In genomic region chr17:28036813-28037756, GRCm38 (mm10) we compare ENCODE assay signal across 9 mouse cellular contexts. TPM values are rescaled to one million over a fixed set of nuclear protein-coding genes. Genes with fewer than 3 reads are reported as not detected.
A peak's percentile ranks its signal among the peaks of the same experiment; 100 is the strongest.
DNase-seq lines count a peak whose midpoint lies in the region; ATAC-seq lines count a peak whose summit lies in the region.
"Had no signal": no experiment of that assay in that cellular context is flagged by ENCODE, and none has a peak within 500 bp of the region (broad histone marks: within the 10 kb centered on the region; RNA-seq: fewer than 3 reads in every experiment).

No protein-coding gene starts in this region.

- H3K27me3 ChIP-seq in heart, embryonic 13.5 days (replicated peaks): no peaks in the 10 kb centered on the region
- H3K27me3 ChIP-seq in embryonic facial prominence, embryonic 11.5 days (ENCODE audit: control insufficient read depth, insufficient read depth, low read length): no peaks in the 10 kb centered on the region
- no peaks in the 10 kb centered on the region for H3K27me3 ChIP-seq in hindbrain, embryonic 12.5 days
- H3K27me3 ChIP-seq in midbrain, embryonic 13.5 days: no peaks in the 10 kb centered on the region

- no peak for ATAC-seq in heart, embryonic 13.5 days (ENCODE audit: extremely low read depth, insufficient number of reproducible peaks, low FRiP score, low TSS enrichment)
- no peak; the same call in 1 of the 2 replicates for ATAC-seq in embryonic facial prominence, embryonic 11.5 days (replicated peaks; ENCODE audit: insufficient number of reproducible peaks, low FRiP score, low TSS enrichment, low read depth)
- peak; percentile 54 for ATAC-seq in hindbrain, embryonic 12.5 days (ENCODE audit: low FRiP score)
- ATAC-seq in midbrain, embryonic 13.5 days: peak; percentile 46

- no peak overlapping the region for H3K4me2 ChIP-seq in heart, embryonic 13.5 days
- no peak overlapping the region for H3K4me2 ChIP-seq in embryonic facial prominence, embryonic 11.5 days (ENCODE audit: low read depth, low read length)
- H3K4me2 ChIP-seq in hindbrain, embryonic 12.5 days (replicated peaks): 0 out of 2 replicates have a peak overlapping the region, but pooled peaks have one; percentile 3
- H3K4me2 ChIP-seq in midbrain, embryonic 13.5 days (replicated peaks): no peak overlapping the region

- H3K36me3 ChIP-seq in heart, embryonic 13.5 days: peaks cover 24% of the 10 kb centered on the region
- H3K36me3 ChIP-seq in embryonic facial prominence, embryonic 11.5 days (replicated peaks; ENCODE audit: control insufficient read depth, insufficient read depth, low read depth, low read length): no peaks in the 10 kb centered on the region
- H3K36me3 ChIP-seq in hindbrain, embryonic 12.5 days: peaks cover 18% of the 10 kb centered on the region; the same call in 1 of the 2 replicates
- peaks cover 7% of the 10 kb centered on the region; the same call in 1 of the 2 replicates for H3K36me3 ChIP-seq in midbrain, embryonic 13.5 days

- H3K27ac ChIP-seq in heart, embryonic 13.5 days (replicated peaks): no peak overlapping the region
- no peak overlapping the region for H3K27ac ChIP-seq in embryonic facial prominence, embryonic 11.5 days (replicated peaks; ENCODE audit: low read depth, low read length)
- peak overlapping the region; percentile 86 for H3K27ac ChIP-seq in hindbrain, embryonic 12.5 days
- peak overlapping the region; percentile 79 for H3K27ac ChIP-seq in midbrain, embryonic 13.5 days

- 70% methylated on average over 14 of the region's 14 CpGs for WGBS in heart, embryonic 13.5 days
- 56% methylated on average over 14 of the region's 14 CpGs for WGBS in embryonic facial prominence, embryonic 11.5 days
- WGBS in hindbrain, embryonic 12.5 days: 59% methylated on average over 14 of the region's 14 CpGs
- 52% methylated on average over 14 of the region's 14 CpGs for WGBS in midbrain, embryonic 13.5 days

- peaks cover 81% of the 10 kb centered on the region for H3K4me1 ChIP-seq in heart, embryonic 13.5 days
- peaks cover 6% of the 10 kb centered on the region for H3K4me1 ChIP-seq in embryonic facial prominence, embryonic 11.5 days (ENCODE audit: control insufficient read depth, insufficient read depth, low read length)
- peaks cover 65% of the 10 kb centered on the region for H3K4me1 ChIP-seq in hindbrain, embryonic 12.5 days
- peaks cover 58% of the 10 kb centered on the region for H3K4me1 ChIP-seq in midbrain, embryonic 13.5 days (replicated peaks)

- H3K9ac ChIP-seq in heart, embryonic 13.5 days: 0 out of 2 replicates have a peak overlapping the region, but pooled peaks have one; percentile 37
- 0 out of 2 replicates have a peak overlapping the region, but pooled peaks have one; percentile 5 for H3K9ac ChIP-seq in embryonic facial prominence, embryonic 11.5 days (replicated peaks; ENCODE audit: low read length)
- no peak overlapping the region for H3K9ac ChIP-seq in hindbrain, embryonic 12.5 days
- H3K9ac ChIP-seq in midbrain, embryonic 13.5 days (replicated peaks): peak overlapping the region; percentile 47

- no peak for DNase-seq in heart, postnatal 4 days
- DNase-seq in embryonic facial prominence, embryonic 11.5 days (ENCODE audit: low spot score): no peak
- DNase-seq in natural killer cell, adult 2 months (ENCODE audit: low spot score in 2 of 2): no peak
- DNase-seq in kidney, postnatal 4 days: no peak
- DNase-seq in cerebellum, adult 9-10 months: no peak
- DNase-seq: lung, adult 18-20 months had no signal

- H3K9me3 ChIP-seq in heart, embryonic 13.5 days: no peaks in the 10 kb centered on the region
- no peaks in the 10 kb centered on the region for H3K9me3 ChIP-seq in embryonic facial prominence, embryonic 11.5 days (replicated peaks; ENCODE audit: control insufficient read depth, low read length)
- H3K9me3 ChIP-seq in hindbrain, embryonic 12.5 days (replicated peaks): no peaks in the 10 kb centered on the region
- H3K9me3 ChIP-seq in midbrain, embryonic 13.5 days: no peaks in the 10 kb centered on the region

- H3K4me3 ChIP-seq in heart, embryonic 13.5 days: no peak overlapping the region
- no peak overlapping the region for H3K4me3 ChIP-seq in embryonic facial prominence, embryonic 11.5 days (ENCODE audit: low read depth, low read length)
- H3K4me3 ChIP-seq in hindbrain, embryonic 12.5 days: no peak overlapping the region
- H3K4me3 ChIP-seq in midbrain, embryonic 13.5 days (replicated peaks): no peak overlapping the region

RNA-seq across cellular contexts. Expression of gene Tcp11, which starts 43.4 kb away (rescaled TPM):
- polyA plus RNA-seq in heart, embryonic 13.5 days (2015; fragmentation: Nextera tagmentation; extraction: Ambion mirVana): 0.49 and 0.55 TPM in 2 replicates
- total RNA-seq in heart, postnatal 4 days (2021): under 1 TPM in 1 of 2 experiments, not detected in 1; 0.14 TPM
- 1.1 and 1.3 TPM in 2 replicates for polyA plus RNA-seq in embryonic facial prominence, embryonic 11.5 days (2014; fragmentation: Nextera tagmentation; extraction: Ambion mirVana)
- 1.9 and 2.6 TPM in 2 replicates for polyA plus RNA-seq in hindbrain, embryonic 12.5 days (2016; fragmentation: Nextera tagmentation; extraction: Ambion mirVana)
- polyA plus RNA-seq in midbrain, embryonic 13.5 days (2015; fragmentation: Nextera tagmentation; extraction: Ambion mirVana): 1.6 and 2.0 TPM in 2 replicates

Comparison
In these comparisons a context has a peak if more than half of its experiments do, and no peak if none do; other contexts are left out.
1. ATAC-seq: peak in hindbrain, embryonic 12.5 days (single experiment) and midbrain, embryonic 13.5 days (single experiment); none in heart, embryonic 13.5 days (single experiment) and embryonic facial prominence, embryonic 11.5 days (single experiment).
2. H3K27ac ChIP-seq: peak in hindbrain, embryonic 12.5 days (single experiment) and midbrain, embryonic 13.5 days (single experiment); none in heart, embryonic 13.5 days (single experiment) and embryonic facial prominence, embryonic 11.5 days (single experiment).